ENCODE assay signal across 8 mouse cellular contexts in genomic region chr11:107509631-107510338, GRCm38 (mm10). TPM values are rescaled to one million over a fixed set of nuclear protein-coding genes. Genes with fewer than 3 reads are reported as not detected.
DNase-seq lines count a peak whose midpoint lies in the region; ATAC-seq and TF ChIP-seq lines count a peak whose summit lies in the region.

No protein-coding gene starts in this region.

- H3K4me2 ChIP-seq in midbrain, embryonic 11.5 days: no peak overlapping the region

- WGBS in embryonic facial prominence, embryonic 10.5 days: 20% methylated on average over 11 of the region's 11 CpGs
- WGBS in midbrain, embryonic 11.5 days: 23% methylated on average over 11 of the region's 11 CpGs

- H3K4me3 ChIP-seq in left cerebral cortex, adult 2 months: no peak overlapping the region
- H3K4me3 ChIP-seq in embryonic facial prominence, embryonic 10.5 days: peak overlapping the region; percentile 18; the same call in 1 of the 2 replicates
- H3K4me3 ChIP-seq in midbrain, embryonic 11.5 days (ENCODE audit: low read depth, low read length): no peak overlapping the region

- H3K4me1 ChIP-seq in embryonic facial prominence, embryonic 10.5 days: peaks cover 20% of the 10 kb centered on the region
- H3K4me1 ChIP-seq in midbrain, embryonic 11.5 days (ENCODE audit: control insufficient read depth, insufficient read depth, low read length): peaks cover 3% of the 10 kb centered on the region; the same call in 1 of the 2 replicates

- peaks cover 17% of the 10 kb centered on the region for H3K27me3 ChIP-seq in embryonic facial prominence, embryonic 10.5 days (replicated peaks; ENCODE audit: low read depth, poor library complexity, severe bottlenecking)
- H3K27me3 ChIP-seq in midbrain, embryonic 11.5 days (ENCODE audit: control insufficient read depth, insufficient read depth, low read length): no peaks in the 10 kb centered on the region

- ATAC-seq in midbrain, embryonic 11.5 days (ENCODE audit: low FRiP score): peak; percentile 46; the same call in 1 of the 2 replicates

- peak; percentile 50 for TF ChIP-seq CTCF in left cerebral cortex, adult 2 months (IDR thresholded peaks at IDR 0.05)

- no peaks in the 10 kb centered on the region for H3K9me3 ChIP-seq in embryonic facial prominence, embryonic 10.5 days
- no peaks in the 10 kb centered on the region for H3K9me3 ChIP-seq in midbrain, embryonic 11.5 days (ENCODE audit: control insufficient read depth, low read length)

- no peak overlapping the region for H3K9ac ChIP-seq in midbrain, embryonic 11.5 days (ENCODE audit: low read length)

- DNase-seq in left cerebral cortex, adult 2 months (ENCODE audit: extremely low spot score in 1 of 2, low spot score in 2 of 2): no peak
- DNase-seq in left cerebral cortex, adult 11 months (ENCODE audit: low spot score): no peak
- peak; percentile 27 for DNase-seq in embryonic facial prominence, embryonic 10.5 days (ENCODE audit: low spot score)
- DNase-seq in induced T-regulatory cell, adult 2 months (ENCODE audit: low read depth): peak; percentile 40
- peak; percentile 84 for DNase-seq in midbrain, embryonic 11.5 days (ENCODE audit: low spot score, missing footprints)
- no peak for DNase-seq in adrenal gland, adult 8-10 months
- DNase-seq in spleen, postnatal 36 days (ENCODE audit: low spot score in 2 of 2): no peak
- DNase-seq in right cerebral cortex, postnatal 14 days: no peak

- no peaks in the 10 kb centered on the region; the same call in 1 of the 2 replicates for H3K36me3 ChIP-seq in embryonic facial prominence, embryonic 10.5 days (replicated peaks)
- H3K36me3 ChIP-seq in midbrain, embryonic 11.5 days (ENCODE audit: control insufficient read depth, insufficient read depth, low read length): no peaks in the 10 kb centered on the region

- no peak overlapping the region for H3K27ac ChIP-seq in left cerebral cortex, adult 2 months
- H3K27ac ChIP-seq in embryonic facial prominence, embryonic 10.5 days (replicated peaks): no peak overlapping the region
- no peak overlapping the region for H3K27ac ChIP-seq in midbrain, embryonic 11.5 days (ENCODE audit: low read depth, low read length)

- intact Hi-C loops in left cerebral cortex, adult 2 months (cut with DNase I): loop anchor here (10.0 kb wide), 2 partner anchors 105 to 475 kb away; no protein-coding TSS in a partner anchor

RNA-seq across cellular contexts. Expression of gene Psmd12, which starts 30.5 kb away (rescaled TPM):
- total RNA-seq in left cerebral cortex, adult 2 months (2021): 10 to 100 TPM; 67.1 to 72.9 TPM
- 221 and 225 TPM in 2 replicates for polyA plus RNA-seq in embryonic facial prominence, embryonic 10.5 days (2016; fragmentation: Nextera tagmentation; extraction: Ambion mirVana)
- polyA plus RNA-seq in midbrain, embryonic 11.5 days (2014; fragmentation: Nextera tagmentation; extraction: Ambion mirVana): 232 and 254 TPM in 2 replicates
- total RNA-seq in adrenal gland, adult 8-10 months (2022): 100 to 1,000 TPM in 1 of 4 experiments, 10 to 100 TPM in 3; 76.5 to 101 (median 86.8) TPM

RNA-seq across cellular contexts. Expression of gene Helz, which starts 37.9 kb away (rescaled TPM):
- total RNA-seq in left cerebral cortex, adult 2 months (2021): 10 to 100 TPM; 52.2 to 53.3 TPM
- 24.1 and 26.6 TPM in 2 replicates for polyA plus RNA-seq in embryonic facial prominence, embryonic 10.5 days (2016; fragmentation: Nextera tagmentation; extraction: Ambion mirVana)
- polyA plus RNA-seq in midbrain, embryonic 11.5 days (2014; fragmentation: Nextera tagmentation; extraction: Ambion mirVana): 18.1 and 18.3 TPM in 2 replicates
- 10 to 100 TPM; 28.9 to 43.1 (median 34.7) TPM for total RNA-seq in adrenal gland, adult 8-10 months (2022)

RNA-seq across cellular contexts. Expression of gene Pitpnc1, which starts 39.3 kb away (rescaled TPM):
- total RNA-seq in left cerebral cortex, adult 2 months (2021): 10 to 100 TPM; 54.5 to 55.2 TPM
- polyA plus RNA-seq in embryonic facial prominence, embryonic 10.5 days (2016; fragmentation: Nextera tagmentation; extraction: Ambion mirVana): 37.1 and 42.5 TPM in 2 replicates
- polyA plus RNA-seq in midbrain, embryonic 11.5 days (2014; fragmentation: Nextera tagmentation; extraction: Ambion mirVana): 29.9 and 32.1 TPM in 2 replicates
- 10 to 100 TPM in 3 of 4 experiments, 1 to 10 TPM in 1; 9.5 to 13.2 (median 12.1) TPM for total RNA-seq in adrenal gland, adult 8-10 months (2022)

Comparison
In these comparisons a context has a peak if more than half of its experiments do, and no peak if none do; other contexts are left out.
1. DNase-seq: peak in embryonic facial prominence, embryonic 10.5 days (single experiment), induced T-regulatory cell, adult 2 months (single experiment) and midbrain, embryonic 11.5 days (single experiment); none in left cerebral cortex, adult 2 months (0 of 2), left cerebral cortex, adult 11 months (single experiment), adrenal gland, adult 8-10 months (single experiment), spleen, postnatal 36 days (0 of 2) and right cerebral cortex, postnatal 14 days (single experiment).